Mouse (Mus musculus) liver, embryonic 13.5 days (tissue): Measurements from ENCODE around the gene Repin1. TPM values are rescaled to one million over a fixed set of nuclear protein-coding genes. Genes with fewer than 3 reads are reported as not detected.

Experiments
- ATAC-seq: fragments of 200-750 bp; cut with Nextera tagmentation; 2 replicates; pipeline ENCODE4 v1.8.0; 2017; ENCODE audit warnings: low read depth, mild to moderate bottlenecking, moderate number of reproducible peaks, moderate library complexity
- DNase-seq: peaks from one replicate; pipeline ENCODE4 v3.0.0; 2022
- H3K27ac ChIP-seq: fragments of 300-500 bp; sonication (generic); 2 replicates; pipeline ENCODE4 v1.5.1; 2015; ENCODE audit warnings: moderate library complexity, mild to moderate bottlenecking, inconsistent platforms
- H3K27me3 ChIP-seq: fragments of 300-500 bp; sonication (generic); 2 replicates; pipeline ENCODE4 v1.6.1; 2015; ENCODE audit warnings: mild to moderate bottlenecking, inconsistent platforms
- H3K36me3 ChIP-seq: fragments of 300-500 bp; sonication (generic); 2 replicates; pipeline ENCODE4 v1.6.1; 2015; ENCODE audit warnings: mild to moderate bottlenecking, inconsistent platforms
- H3K4me1 ChIP-seq: fragments of 300-500 bp; sonication (generic); replicated peaks from 2 replicates; pipeline ENCODE4 v1.6.1; 2015; ENCODE audit warnings: inconsistent platforms
- H3K4me2 ChIP-seq: fragments of 300-500 bp; sonication (generic); 2 replicates; pipeline ENCODE4 v1.6.1; 2015; ENCODE audit warnings: inconsistent platforms, mild to moderate bottlenecking, moderate library complexity
- H3K4me3 ChIP-seq: fragments of 300-500 bp; sonication (generic); replicated peaks from 2 replicates; pipeline ENCODE4 v1.5.1; 2015; ENCODE audit warnings: mild to moderate bottlenecking, inconsistent platforms
- H3K9ac ChIP-seq: fragments of 300-500 bp; sonication (generic); 2 replicates; pipeline ENCODE4 v1.6.1; 2015; ENCODE audit warnings: mild to moderate bottlenecking, inconsistent platforms
- H3K9me3 ChIP-seq: fragments of 300-500 bp; sonication (generic); replicated peaks from 2 replicates; pipeline ENCODE4 v1.6.1; 2016; ENCODE audit warnings: inconsistent platforms
- WGBS: fragments of 180-500 bp; shearing (Covaris S2); methylation state at CpG from one replicate; pipeline ENCODE4 v1.1.7; 2015; ENCODE audit not compliant: insufficient replicate concordance; 5-methylcytosine and 5-hydroxymethylcytosine counted together
- polyA plus RNA-seq: library from polyadenylated mRNA; unstranded; fragments of >200 nt; fragmentation: Nextera tagmentation; extraction: Ambion mirVana; gene quantifications from 2 replicates; pipeline ENCODE4 v1.2.1, GENCODE M21; 2015

Gene Repin1
- polyA plus RNA-seq, 1 experiment from 2014 or later, result 8.1 TPM

DNA sequence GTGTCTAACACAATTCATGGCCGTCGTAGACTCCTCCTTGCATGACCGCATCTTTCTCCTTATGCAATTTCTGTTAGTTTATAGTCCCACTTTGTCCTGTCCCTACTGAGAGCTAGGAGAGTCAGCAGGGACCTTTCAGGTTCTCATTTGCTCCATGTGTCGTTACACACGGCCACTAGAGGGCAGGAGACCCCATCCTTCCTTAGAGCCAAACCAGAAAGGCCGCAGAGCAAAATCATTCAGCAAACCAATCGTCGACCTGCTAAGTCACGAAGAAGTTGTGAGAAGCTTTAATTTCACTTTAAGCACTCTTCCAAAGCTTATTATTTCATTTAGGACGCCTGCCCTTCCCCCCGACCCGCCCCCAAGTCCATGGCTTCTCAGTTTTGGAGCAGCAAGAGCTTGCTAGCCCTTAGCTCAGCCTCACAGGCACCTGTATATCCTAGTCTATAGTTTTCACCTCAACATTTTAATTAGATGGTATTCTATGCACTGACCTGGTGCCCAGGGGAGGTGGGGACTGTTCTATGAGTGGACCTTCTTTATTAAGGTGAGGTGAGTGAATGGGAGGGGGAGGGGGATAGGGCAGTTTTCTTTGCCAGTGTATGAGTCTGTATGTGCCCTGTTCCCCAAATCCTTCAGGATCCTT, 52.1 kb downstream of the Repin1 start:
- no peak overlapping the region for H3K4me3 ChIP-seq
- no peak overlapping the region for H3K4me2 ChIP-seq
- no peaks in the 10 kb centered on the region; the same call in 1 of the 2 replicates for H3K27me3 ChIP-seq
- ATAC-seq, result no peak
- H3K9ac ChIP-seq, result no peak overlapping the region
- peaks cover 3% of the 10 kb centered on the region; the same call in 1 of the 2 replicates for H3K4me1 ChIP-seq
- no peak overlapping the region for H3K27ac ChIP-seq
- no peaks in the 10 kb centered on the region for H3K36me3 ChIP-seq
- no peaks in the 10 kb centered on the region for H3K9me3 ChIP-seq
- 4% methylated on average over 12 of the region's 12 CpGs for WGBS
- peak; percentile 21 for DNase-seq

DNA sequence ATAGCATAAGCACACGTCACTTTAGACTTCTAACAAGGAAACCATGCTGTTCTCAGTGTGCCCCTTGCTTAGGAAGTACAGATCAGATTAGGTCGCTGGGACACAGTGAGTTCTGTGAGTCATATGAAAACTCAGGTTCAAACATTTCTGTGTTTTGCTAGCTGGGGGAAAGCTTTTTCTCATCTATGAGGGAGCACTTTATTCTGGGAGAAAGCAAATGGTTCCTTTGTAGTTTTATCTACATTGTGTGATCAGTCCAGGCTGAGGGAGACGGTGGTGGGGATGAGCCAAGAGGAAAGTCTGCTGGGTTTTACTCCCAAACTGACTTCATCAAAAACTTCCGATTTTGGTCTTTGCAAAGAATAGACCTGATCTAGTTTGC, 52.6 kb downstream of the Repin1 start:
- DNase-seq (no peak), ATAC-seq (no peak)
- Histone ChIP-seq H3K4me3 (no peak overlapping the region), H3K4me1 (peaks cover 3% of the 10 kb centered on the region; the same call in 1 of the 2 replicates), H3K4me2 (no peak overlapping the region), H3K36me3 (no peaks in the 10 kb centered on the region), H3K9ac (no peak overlapping the region), H3K27ac (no peak overlapping the region), H3K27me3 (no peaks in the 10 kb centered on the region; the same call in 1 of the 2 replicates), H3K9me3 (no peaks in the 10 kb centered on the region)
- 50% methylated on average over 4 of the region's 4 CpGs for WGBS

DNA sequence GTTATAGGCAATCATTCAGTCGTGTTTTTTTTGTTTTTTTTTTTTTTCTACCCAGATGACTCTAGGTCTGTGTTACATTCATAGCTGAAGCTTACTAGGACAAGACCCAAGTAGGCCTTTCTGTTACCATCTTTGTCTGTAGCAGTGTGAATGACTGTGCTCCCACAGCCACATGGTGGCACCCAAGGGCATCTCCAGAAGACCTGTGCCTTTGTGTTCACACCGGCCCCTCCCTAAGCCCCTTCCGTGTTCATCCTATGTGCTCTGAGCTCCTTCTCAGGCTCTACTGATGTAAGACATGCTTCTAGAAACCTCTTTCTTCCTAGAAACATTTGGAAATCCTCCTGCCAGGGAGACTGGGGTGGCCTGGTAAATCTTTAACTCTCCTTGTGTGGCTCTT, 53.3 kb downstream of the Repin1 start, which contains the start of gene Gimap8:
TSS of gene Gimap8 (plus strand) at position 240 of the 400 bp plus-strand sequence.
- Histone ChIP-seq H3K4me2 (no peak within 1 kb of the TSS; the same call in 1 of the 2 replicates), H3K4me3 (no peak within 1 kb of the TSS), H3K36me3 (no peaks in the 10 kb centered on the region), H3K27me3 (no peaks in the 10 kb centered on the region; the same call in 1 of the 2 replicates), H3K9me3 (no peaks in the 10 kb centered on the region), H3K4me1 (peaks cover 3% of the 10 kb centered on the region; the same call in 1 of the 2 replicates), H3K9ac (no peak within 1 kb of the TSS), H3K27ac (no peak within 1 kb of the TSS)
- ATAC-seq (no peak), DNase-seq (no peak)
- 13% methylated on average over 3 of the region's 3 CpGs for WGBS

DNA sequence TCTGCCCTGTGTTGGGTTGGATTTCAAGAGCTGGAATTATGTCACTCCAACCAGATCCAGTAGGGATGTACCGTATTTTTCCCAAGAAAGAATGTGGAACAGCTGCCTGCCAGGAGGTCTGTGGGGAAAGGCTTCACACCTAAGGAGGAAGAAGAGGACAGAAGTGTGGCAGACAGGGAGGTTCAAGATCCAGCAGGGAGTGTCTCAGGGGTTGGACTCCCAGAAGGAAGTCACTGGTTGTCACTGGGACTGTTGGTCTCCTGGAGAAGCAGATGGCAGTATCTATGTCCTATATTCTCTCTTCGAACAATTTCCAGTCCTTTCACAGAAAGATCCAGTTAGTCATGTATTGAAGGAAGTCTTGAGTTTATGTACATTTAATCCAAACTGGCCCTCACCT, 53.9 kb downstream of the Repin1 start:
- H3K4me3 ChIP-seq, result no peak overlapping the region
- peaks cover 3% of the 10 kb centered on the region; the same call in 1 of the 2 replicates for H3K4me1 ChIP-seq
- no peak overlapping the region; the same call in 1 of the 2 replicates for H3K4me2 ChIP-seq
- H3K27ac ChIP-seq, result no peak overlapping the region
- 64% methylated on average over 2 of the region's 2 CpGs for WGBS
- H3K9me3 ChIP-seq, result no peaks in the 10 kb centered on the region
- H3K27me3 ChIP-seq, result no peaks in the 10 kb centered on the region; the same call in 1 of the 2 replicates
- ATAC-seq (no peak), DNase-seq (no peak)
- no peak overlapping the region for H3K9ac ChIP-seq
- no peaks in the 10 kb centered on the region for H3K36me3 ChIP-seq

Other genes with a start within 250 kb of the Repin1 start
- 1.8 and 2.0 TPM in 2 replicates for gene Krba1, start 198.3 kb upstream of the Repin1 start, polyA plus RNA-seq
- 1.8 and 1.9 TPM in 2 replicates for gene Zfp467, start 148.1 kb upstream of the Repin1 start, polyA plus RNA-seq
- gene Sspo, start 145.7 kb upstream of the Repin1 start, polyA plus RNA-seq, result 0.08 TPM in 1 of 2 replicates, not detected in the other
- 1.5 and 1.6 TPM in 2 replicates for gene Atp6v0e2, start 56.3 kb upstream of the Repin1 start, polyA plus RNA-seq
- gene Lrrc61, start 39.1 kb upstream of the Repin1 start, polyA plus RNA-seq, result 0.81 and 1.5 TPM in 2 replicates
- gene Rarres2, start 21.1 kb upstream of the Repin1 start, polyA plus RNA-seq, result 8.4 and 10.0 TPM in 2 replicates
- not detected in 2 replicates for gene Gm45021, start 4.3 kb upstream of the Repin1 start, polyA plus RNA-seq
- not detected in 2 replicates for gene Gm44965, start 58 bp downstream of the Repin1 start, polyA plus RNA-seq
- 1.9 and 2.0 TPM in 2 replicates for gene Zfp775, start 8.2 kb downstream of the Repin1 start, polyA plus RNA-seq
- gene AI854703, start 32.9 kb downstream of the Repin1 start, polyA plus RNA-seq, result 0.20 and 0.28 TPM in 2 replicates
- 0.73 and 0.93 TPM in 2 replicates for gene Gimap8, start 53.4 kb downstream of the Repin1 start, polyA plus RNA-seq
- gene Gimap9, start 82.2 kb downstream of the Repin1 start, polyA plus RNA-seq, result 10.9 and 12.1 TPM in 2 replicates
- gene Gimap4, start 90.7 kb downstream of the Repin1 start, polyA plus RNA-seq, result 11.6 and 12.3 TPM in 2 replicates
- gene Gimap6, start 114.3 kb downstream of the Repin1 start, polyA plus RNA-seq, result 8.4 and 9.4 TPM in 2 replicates
- 1.6 TPM in 2 replicates for gene Gm28053, start 124.7 kb downstream of the Repin1 start, polyA plus RNA-seq
- 0.10 and 0.14 TPM in 2 replicates for gene Gimap7, start 124.7 kb downstream of the Repin1 start, polyA plus RNA-seq
- gene Gimap1, start 145.2 kb downstream of the Repin1 start, polyA plus RNA-seq, result 6.4 and 6.5 TPM in 2 replicates
- gene Gimap5, start 152.3 kb downstream of the Repin1 start, polyA plus RNA-seq, result 2.8 and 3.3 TPM in 2 replicates
- 0.05 TPM in 1 of 2 replicates, not detected in the other for gene Gimap3, start 177.0 kb downstream of the Repin1 start, polyA plus RNA-seq
- 72.2 and 77.0 TPM in 2 replicates for gene Tmem176a, start 247.0 kb downstream of the Repin1 start, polyA plus RNA-seq
- 110 and 119 TPM in 2 replicates for gene Tmem176b, start 247.6 kb downstream of the Repin1 start, polyA plus RNA-seq